Mouse (Mus musculus) lung, embryonic 16.5 days (tissue): ENCODE results near the gene Adamts15. TPM values are rescaled to one million over a fixed set of nuclear protein-coding genes. Genes with fewer than 3 reads are reported as not detected.
A peak's percentile ranks its signal among the peaks of the same experiment; 100 is the strongest.

Source experiments
- ATAC-seq: fragments of 200-750 bp; cut with Nextera tagmentation; 2 replicates; pipeline ENCODE4 v1.8.0; 2017; ENCODE audit warnings: low read depth, mild to moderate bottlenecking, moderate library complexity
- H3K27ac ChIP-seq: fragments of 300-500 bp; sonication (generic); 2 replicates; pipeline ENCODE4 v1.5.1; 2014; ENCODE audit warnings: mild to moderate bottlenecking, control low read depth, low read length
- H3K27me3 ChIP-seq: fragments of 300-500 bp; sonication (generic); 2 replicates; pipeline ENCODE4 v1.6.1; 2014; ENCODE audit warnings: low read depth, low read length, mixed read lengths; ENCODE audit not compliant: control insufficient read depth, insufficient read depth
- H3K36me3 ChIP-seq: fragments of 300-500 bp; sonication (generic); 2 replicates; pipeline ENCODE4 v1.6.1; 2014; ENCODE audit warnings: low read length; ENCODE audit not compliant: control insufficient read depth, insufficient read depth
- H3K4me1 ChIP-seq: fragments of 300-500 bp; sonication (generic); replicated peaks from 2 replicates; pipeline ENCODE4 v1.6.1; 2014; ENCODE audit warnings: low read length, mixed read lengths; ENCODE audit not compliant: control insufficient read depth, insufficient read depth
- H3K4me2 ChIP-seq: fragments of 300-500 bp; sonication (generic); 2 replicates; pipeline ENCODE4 v1.6.1; 2014; ENCODE audit warnings: low read depth, low read length, control low read depth
- H3K4me3 ChIP-seq: fragments of 300-500 bp; sonication (generic); 2 replicates; pipeline ENCODE4 v1.5.1; 2014; ENCODE audit warnings: mild to moderate bottlenecking, low read length, control low read depth
- H3K9ac ChIP-seq: fragments of 300-500 bp; sonication (generic); 2 replicates; pipeline ENCODE4 v1.6.1; 2014; ENCODE audit warnings: low read length, control low read depth
- H3K9me3 ChIP-seq: fragments of 300-500 bp; sonication (generic); 2 replicates; pipeline ENCODE4 v1.6.1; 2016; ENCODE audit warnings: low read length; ENCODE audit not compliant: control insufficient read depth
- WGBS: fragments of 180-500 bp; shearing (Covaris S2); extraction: QIAGEN DNeasy Blood & Tissue Kit; methylation state at CpG from one replicate; pipeline ENCODE4 v1.1.7; 2014; 5-methylcytosine and 5-hydroxymethylcytosine counted together
- polyA plus RNA-seq: library from polyadenylated mRNA; unstranded; fragments of >200 nt; fragmentation: Nextera tagmentation; extraction: Ambion mirVana; gene quantifications from 2 replicates; pipeline ENCODE4 v1.2.1, GENCODE M21; 2015

Gene Adamts15
- polyA plus RNA-seq, 1 experiment from 2014 or later, result 7.1 TPM

DNA sequence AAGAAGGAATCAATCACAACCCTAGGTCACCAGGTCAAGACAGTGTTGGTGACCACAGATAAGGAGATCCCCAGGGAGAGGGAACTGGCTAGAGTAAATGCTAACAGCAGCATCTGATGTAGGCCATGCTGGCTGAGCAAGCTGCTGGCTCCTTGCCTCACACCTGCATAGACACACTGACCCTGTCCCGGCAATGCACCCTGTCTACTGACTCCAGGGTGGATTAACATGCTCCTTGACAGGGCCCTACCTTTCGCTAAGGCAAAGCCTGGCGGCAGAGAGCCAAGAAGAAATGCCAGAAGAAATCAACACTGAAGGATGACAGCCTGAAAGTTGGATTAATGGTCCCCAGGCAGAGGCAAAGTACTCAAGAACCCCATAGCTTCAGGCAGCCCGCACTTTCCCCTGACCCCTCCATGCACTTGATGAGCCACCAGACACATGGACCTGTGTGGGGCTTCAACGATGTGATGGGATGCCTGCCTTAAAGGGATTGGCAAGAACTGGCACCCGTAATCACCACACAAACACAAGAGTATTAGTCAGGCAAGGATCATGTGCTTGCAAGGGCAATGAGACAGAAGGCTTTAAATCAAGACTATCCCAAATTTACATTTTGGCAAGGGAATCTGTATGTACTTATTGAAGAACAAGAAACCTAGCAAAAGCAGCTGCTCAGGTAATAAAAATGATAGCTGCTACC is 5.8 kb downstream of the Adamts15 start:
- H3K4me3 ChIP-seq, result no peak overlapping the region
- H3K27me3 ChIP-seq, result peaks cover 12% of the 10 kb centered on the region
- no peaks in the 10 kb centered on the region for H3K36me3 ChIP-seq
- 62% methylated on average over 6 of the region's 6 CpGs for WGBS
- peaks cover 11% of the 10 kb centered on the region for H3K4me1 ChIP-seq
- no peaks in the 10 kb centered on the region for H3K9me3 ChIP-seq
- no peak overlapping the region for H3K9ac ChIP-seq
- H3K4me2 ChIP-seq, result no peak overlapping the region
- ATAC-seq, result no peak
- H3K27ac ChIP-seq, result no peak overlapping the region

DNA sequence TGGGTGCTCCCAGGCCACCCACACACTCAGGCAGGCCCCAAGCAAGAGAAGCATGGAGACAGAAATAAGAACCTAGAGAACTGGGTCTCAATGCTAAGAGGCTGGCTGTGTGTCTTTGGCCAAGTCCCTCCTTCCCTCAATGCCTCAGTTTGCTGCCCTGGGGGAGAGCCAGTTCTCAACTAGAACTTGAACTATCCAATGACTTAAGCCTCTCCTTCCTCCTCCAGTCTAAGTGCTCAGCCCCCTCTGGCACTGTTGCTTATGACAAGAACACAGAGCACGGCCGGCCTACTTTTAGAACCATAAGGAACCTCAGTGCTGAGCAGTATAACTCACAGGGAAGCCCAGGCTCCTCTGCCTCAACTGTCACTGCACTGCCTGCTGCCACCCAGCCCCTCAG is 8.0 kb downstream of the Adamts15 start:
- Histone ChIP-seq H3K4me1 (peaks cover 8% of the 10 kb centered on the region), H3K9ac (no peak overlapping the region), H3K9me3 (no peaks in the 10 kb centered on the region), H3K27me3 (no peaks in the 10 kb centered on the region; the same call in 1 of the 2 replicates), H3K4me3 (no peak overlapping the region), H3K36me3 (no peaks in the 10 kb centered on the region), H3K27ac (no peak overlapping the region), H3K4me2 (no peak overlapping the region)
- 88% methylated on average over 2 of the region's 2 CpGs for WGBS
- peak; percentile 31; the same call in 1 of the 2 replicates for ATAC-seq

DNA sequence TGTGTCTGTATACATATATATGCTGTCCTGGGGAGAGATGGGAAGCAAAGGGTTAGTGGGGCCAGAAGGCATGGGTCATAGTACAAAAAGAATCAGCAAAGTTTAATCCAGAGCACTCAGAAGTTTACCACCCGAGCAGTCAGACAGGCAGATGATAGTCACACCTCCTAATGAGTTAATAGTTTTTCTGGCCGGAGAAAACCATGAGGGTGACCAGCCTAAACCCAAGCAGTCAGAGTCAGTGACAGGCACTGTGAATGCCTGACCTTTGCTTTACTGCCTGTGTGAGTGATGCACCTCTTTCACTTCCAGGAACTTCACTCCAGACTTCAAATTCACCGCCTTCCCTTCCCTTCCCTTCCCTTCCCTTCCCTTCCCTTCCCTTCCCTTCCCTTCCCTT is 8.8 kb downstream of the Adamts15 start:
- no peaks in the 10 kb centered on the region for H3K9me3 ChIP-seq
- peaks cover 6% of the 10 kb centered on the region for H3K4me1 ChIP-seq
- 67% methylated on average over 3 of the region's 3 CpGs for WGBS
- H3K4me2 ChIP-seq, result no peak overlapping the region
- no peak overlapping the region for H3K27ac ChIP-seq
- H3K36me3 ChIP-seq, result no peaks in the 10 kb centered on the region
- ATAC-seq, result no peak
- no peaks in the 10 kb centered on the region; the same call in 1 of the 2 replicates for H3K27me3 ChIP-seq
- no peak overlapping the region for H3K9ac ChIP-seq
- H3K4me3 ChIP-seq, result no peak overlapping the region

- H3K27ac ChIP-seq, result no peak overlapping the region
- no peaks in the 10 kb centered on the region for H3K36me3 ChIP-seq
- WGBS, result 48% methylated on average over 3 of the region's 3 CpGs
- ATAC-seq, result peak; percentile 48; the same call in 1 of the 2 replicates
- H3K4me3 ChIP-seq, result no peak overlapping the region
- no peaks in the 10 kb centered on the region for H3K9me3 ChIP-seq
- H3K27me3 ChIP-seq, result no peaks in the 10 kb centered on the region; the same call in 1 of the 2 replicates
- peaks cover 10% of the 10 kb centered on the region for H3K4me1 ChIP-seq
- H3K9ac ChIP-seq, result no peak overlapping the region
- no peak overlapping the region for H3K4me2 ChIP-seq
Observed at GRCm38 (mm10) chr9:30912161-30912560, 10.1 kb downstream of the Adamts15 start.

- H3K4me3 ChIP-seq, result no peak overlapping the region
- no peak overlapping the region for H3K9ac ChIP-seq
- H3K36me3 ChIP-seq, result no peaks in the 10 kb centered on the region
- 86% methylated on average over 5 of the region's 5 CpGs for WGBS
- H3K27me3 ChIP-seq, result no peaks in the 10 kb centered on the region; the same call in 1 of the 2 replicates
- H3K4me1 ChIP-seq, result peaks cover 10% of the 10 kb centered on the region
- H3K9me3 ChIP-seq, result no peaks in the 10 kb centered on the region
- no peak overlapping the region for H3K27ac ChIP-seq
- H3K4me2 ChIP-seq, result no peak overlapping the region
- ATAC-seq, result no peak
Observed at GRCm38 (mm10) chr9:30910491-30910890, 11.8 kb downstream of the Adamts15 start.

GRCm38 (mm10) chr9:30908973-30909372 is 13.3 kb downstream of the Adamts15 start:
- no peak for ATAC-seq
- H3K9me3 ChIP-seq, result no peaks in the 10 kb centered on the region
- H3K4me3 ChIP-seq, result no peak overlapping the region
- no peak overlapping the region for H3K9ac ChIP-seq
- H3K36me3 ChIP-seq, result no peaks in the 10 kb centered on the region
- H3K4me1 ChIP-seq, result peaks cover 8% of the 10 kb centered on the region
- no peak overlapping the region for H3K27ac ChIP-seq
- no peak overlapping the region for H3K4me2 ChIP-seq
- H3K27me3 ChIP-seq, result no peaks in the 10 kb centered on the region; the same call in 1 of the 2 replicates
- WGBS, result 84% methylated on average over 5 of the region's 5 CpGs

DNA sequence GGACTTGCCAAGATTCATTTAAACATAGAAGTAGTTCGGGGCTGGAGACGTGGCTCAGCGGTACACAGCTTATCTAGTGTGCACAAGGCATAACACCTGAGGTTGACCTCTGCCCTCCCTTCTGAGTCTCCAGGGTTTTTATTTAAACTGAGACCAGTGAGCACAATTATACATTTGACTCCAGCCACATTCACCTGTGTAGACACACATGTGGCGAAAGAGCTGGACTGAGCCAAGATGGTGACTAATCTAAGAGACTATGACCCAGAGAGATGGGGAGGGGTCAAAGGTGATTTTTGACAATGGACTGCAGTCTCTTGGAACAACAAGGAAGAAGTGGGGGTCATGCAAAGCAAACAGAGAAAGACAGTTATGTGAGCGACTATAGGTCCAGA is 14.0 kb downstream of the Adamts15 start:
- 46% methylated on average over 5 of the region's 5 CpGs for WGBS
- no peak overlapping the region for H3K4me3 ChIP-seq
- H3K27me3 ChIP-seq, result no peaks in the 10 kb centered on the region; the same call in 1 of the 2 replicates
- H3K36me3 ChIP-seq, result no peaks in the 10 kb centered on the region
- no peak overlapping the region for H3K4me2 ChIP-seq
- no peak overlapping the region for H3K9ac ChIP-seq
- no peaks in the 10 kb centered on the region for H3K9me3 ChIP-seq
- peaks cover 8% of the 10 kb centered on the region for H3K4me1 ChIP-seq
- no peak overlapping the region for H3K27ac ChIP-seq
- ATAC-seq, result peak; percentile 6; the same call in 1 of the 2 replicates

- no peak overlapping the region for H3K4me2 ChIP-seq
- WGBS, result 33% methylated on average over 5 of the region's 5 CpGs
- H3K9me3 ChIP-seq, result no peaks in the 10 kb centered on the region
- no peak overlapping the region for H3K27ac ChIP-seq
- no peak overlapping the region for H3K4me3 ChIP-seq
- ATAC-seq, result peak; percentile 37
- no peaks in the 10 kb centered on the region for H3K36me3 ChIP-seq
- H3K27me3 ChIP-seq, result no peaks in the 10 kb centered on the region; the same call in 1 of the 2 replicates
- H3K4me1 ChIP-seq, result peaks cover 8% of the 10 kb centered on the region
- no peak overlapping the region for H3K9ac ChIP-seq
Observed at GRCm38 (mm10) chr9:30907677-30908295, 14.5 kb downstream of the Adamts15 start.

- no peaks in the 10 kb centered on the region; the same call in 1 of the 2 replicates for H3K27me3 ChIP-seq
- no peaks in the 10 kb centered on the region for H3K9me3 ChIP-seq
- no peak overlapping the region for H3K4me2 ChIP-seq
- no peak overlapping the region for H3K9ac ChIP-seq
- H3K4me1 ChIP-seq, result peaks cover 5% of the 10 kb centered on the region
- ATAC-seq, result no peak
- 79% methylated on average over 4 of the region's 4 CpGs for WGBS
- no peaks in the 10 kb centered on the region for H3K36me3 ChIP-seq
- H3K4me3 ChIP-seq, result no peak overlapping the region
- no peak overlapping the region for H3K27ac ChIP-seq
Observed at GRCm38 (mm10) chr9:30906426-30906825, 15.8 kb downstream of the Adamts15 start.
